Mouse (Mus musculus): ENCODE measurements around the gene Atp2c1.

DNA sequence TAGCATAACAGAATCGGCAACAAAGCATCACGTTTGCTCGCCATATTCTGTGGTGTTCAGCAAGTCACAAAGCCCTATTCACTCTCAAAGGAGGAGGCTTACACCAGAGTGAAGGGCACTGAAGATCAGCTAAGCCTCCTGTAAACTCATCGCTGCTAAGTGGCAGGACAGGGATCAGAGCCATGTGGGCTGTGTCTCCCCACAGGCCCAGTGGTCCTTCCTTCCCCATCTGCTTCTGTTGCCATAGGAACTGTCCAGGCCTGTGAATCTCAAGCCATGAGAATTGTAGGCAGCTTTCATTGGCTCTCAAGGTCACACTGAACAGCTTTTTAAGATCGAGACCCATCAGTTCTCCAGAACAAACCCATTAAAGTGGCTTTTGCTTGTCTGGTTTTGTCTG is 30.3 kb upstream of the Atp2c1 start:
- no peak for TF ChIP-seq CTCF (IDR thresholded peaks at IDR 0.05; ENCODE audit: insufficient read depth, low read length)
- TF ChIP-seq POLR2A (IDR thresholded peaks at IDR 0.05; ENCODE audit: borderline replicate concordance, extremely low read depth, low read depth, low read length), result no peak

Data from lung, adult 2 months (tissue).